Mouse (Mus musculus): ENCODE data around the gene Galnt10. TPM values are rescaled to one million over a fixed set of nuclear protein-coding genes. Genes with fewer than 3 reads are reported as not detected.

Galnt10 gene
- total and polyA plus RNA-seq, 3 experiments: 0.07 to 0.85 TPM; not detected in 1

GRCm38 (mm10) chr11:57652206-57652922, 7.1 kb downstream of the Galnt10 start:
- Histone ChIP-seq H3K27ac (ENCODE audit: insufficient read depth, low read depth) (no peak overlapping the region), H3K79me2 (replicated peaks; ENCODE audit: control insufficient read depth, extremely low read depth, insufficient read depth, poor library complexity, severe bottlenecking) (no peaks in the 10 kb centered on the region), H3K27me3 (replicated peaks) (peaks cover 96% of the 10 kb centered on the region), H3K4me2 (ENCODE audit: insufficient read depth, low read depth, poor library complexity, severe bottlenecking) (no peak overlapping the region), H3K9ac (ENCODE audit: insufficient read depth, low read depth) (no peak overlapping the region), H3K4me3 (replicated peaks in 1 of 3; ENCODE audit: low read depth in 2 of 3, low read length in 2 of 3, poor library complexity in 1 of 3) (no peak overlapping the region), H3K36me3 (replicated peaks in 1 of 2; ENCODE audit: control insufficient read depth in 1 of 2, insufficient read depth in 1 of 2, low read length in 1 of 2) (no peaks in the 10 kb centered on the region), H3K4me1 (ENCODE audit: control insufficient read depth in 1 of 2, insufficient read depth in 2 of 2) (no peaks in the 10 kb centered on the region), H3K9me3 (replicated peaks; ENCODE audit: low read length) (no peaks in the 10 kb centered on the region)
- dilution Hi-C loops (cut with MboI; ENCODE audit: extremely low pct_ligation_motif_present, extremely low pct_unique_long_range_greater_than_20kb, low sequenced_read_pairs) (no loop called here), in situ Hi-C loops (cut with MboI; ENCODE audit: low pct_ligation_motif_present, low pct_unique_long_range_greater_than_20kb, low sequenced_read_pairs) (no loop called here)
- no peak for DNase-seq (ENCODE audit: extremely low read depth)
- TF ChIP-seq ZKSCAN1 (IDR thresholded peaks at IDR 0.05; ENCODE audit: borderline replicate concordance, low read depth, low read length): no peak
- TF ChIP-seq KAT2A (IDR thresholded peaks at IDR 0.05; ENCODE audit: insufficient replicate concordance, low read length): no peak
- TF ChIP-seq SIN3A (IDR thresholded peaks at IDR 0.05; ENCODE audit: low read length): no peak
- no peak for TF ChIP-seq MXI1 (IDR thresholded peaks at IDR 0.05; ENCODE audit: low read depth, low read length)
- TF ChIP-seq NELFE (IDR thresholded peaks at IDR 0.05; ENCODE audit: low read depth, low read length): no peak
- TF ChIP-seq CHD1 (IDR thresholded peaks at IDR 0.05; ENCODE audit: low read depth, low read length): no peak
- no peak for TF ChIP-seq ELF1 (IDR thresholded peaks at IDR 0.05; ENCODE audit: low read depth, low read length)
- TF ChIP-seq ZC3H11A (IDR thresholded peaks at IDR 0.05; ENCODE audit: low read depth, low read length): no peak
- TF ChIP-seq HCFC1 (IDR thresholded peaks at IDR 0.05; ENCODE audit: low read depth, low read length): no peak
- TF ChIP-seq CHD2 (IDR thresholded peaks at IDR 0.05; ENCODE audit: low read length): no peak
- TF ChIP-seq BHLHE40 (IDR thresholded peaks at IDR 0.05; ENCODE audit: low read depth, low read length): no peak
- TF ChIP-seq MAZ (IDR thresholded peaks at IDR 0.05; ENCODE audit: low read depth, low read length): no peak
- no peak for TF ChIP-seq POLR2A (IDR thresholded peaks at IDR 0.05; ENCODE audit: low read depth, low read length)
- TF ChIP-seq TBP (conservative IDR thresholded peaks at IDR 0.05; ENCODE audit: low read depth, low read length): no peak
- TF ChIP-seq ZNF384 (IDR thresholded peaks at IDR 0.05; ENCODE audit: low read depth, low read length): no peak
- TF ChIP-seq UBTF (IDR thresholded peaks at IDR 0.05; ENCODE audit: low read depth, low read length): no peak
- no peak for TF ChIP-seq MYC (IDR thresholded peaks at IDR 0.05; ENCODE audit: low read depth, low read length)
- TF ChIP-seq IRF4 (IDR thresholded peaks at IDR 0.05; ENCODE audit: low read depth, low read length): no peak
- no peak for TF ChIP-seq ZMIZ1 (IDR thresholded peaks at IDR 0.05; ENCODE audit: low read depth, low read length)

- dilution Hi-C loops (cut with MboI; ENCODE audit: extremely low pct_ligation_motif_present, extremely low pct_unique_long_range_greater_than_20kb, low sequenced_read_pairs): no loop called here
- no peak for DNase-seq (ENCODE audit: extremely low read depth)
- Histone ChIP-seq H3K9me3 (replicated peaks; ENCODE audit: low read length) (no peaks in the 10 kb centered on the region), H3K4me2 (ENCODE audit: insufficient read depth, low read depth, poor library complexity, severe bottlenecking) (no peak overlapping the region), H3K79me2 (replicated peaks; ENCODE audit: control insufficient read depth, extremely low read depth, insufficient read depth, poor library complexity, severe bottlenecking) (no peaks in the 10 kb centered on the region), H3K36me3 (replicated peaks in 1 of 2; ENCODE audit: control insufficient read depth in 1 of 2, insufficient read depth in 1 of 2, low read length in 1 of 2) (no peaks in the 10 kb centered on the region), H3K27me3 (replicated peaks) (peaks cover 97% of the 10 kb centered on the region), H3K9ac (ENCODE audit: insufficient read depth, low read depth) (no peak overlapping the region), H3K27ac (ENCODE audit: insufficient read depth, low read depth) (no peak overlapping the region), H3K4me1 (ENCODE audit: control insufficient read depth in 1 of 2, insufficient read depth in 2 of 2) (no peaks in the 10 kb centered on the region), H3K4me3 (replicated peaks in 1 of 3; ENCODE audit: low read depth in 2 of 3, low read length in 2 of 3, poor library complexity in 1 of 3) (no peak overlapping the region)
- TF ChIP-seq HCFC1 (IDR thresholded peaks at IDR 0.05; ENCODE audit: low read depth, low read length) (no peak), GABPA (IDR thresholded peaks at IDR 0.05; ENCODE audit: insufficient replicate concordance, low read depth, low read length) (no peak), KAT2A (IDR thresholded peaks at IDR 0.05; ENCODE audit: insufficient replicate concordance, low read length) (no peak), MAX (IDR thresholded peaks at IDR 0.05; ENCODE audit: low read length) (no peak), NRF1 (IDR thresholded peaks at IDR 0.05; ENCODE audit: low read depth, low read length) (no peak), MAZ (IDR thresholded peaks at IDR 0.05; ENCODE audit: low read depth, low read length) (no peak), JUND (conservative IDR thresholded peaks at IDR 0.05; ENCODE audit: low read depth, low read length) (no peak), ZMIZ1 (IDR thresholded peaks at IDR 0.05; ENCODE audit: low read depth, low read length) (no peak), MEF2A (IDR thresholded peaks at IDR 0.05; ENCODE audit: borderline replicate concordance, low read depth, low read length) (no peak), JUN (IDR thresholded peaks at IDR 0.05; ENCODE audit: insufficient read depth, low read depth, low read length) (no peak)
- in situ Hi-C loops (cut with MboI; ENCODE audit: low pct_ligation_motif_present, low pct_unique_long_range_greater_than_20kb, low sequenced_read_pairs): no loop called here
Observed at GRCm38 (mm10) chr11:57652923-57653660, 7.8 kb downstream of the Galnt10 start.
